Mouse (Mus musculus) ovary, adult 18-20 months (tissue): ENCODE measurements around the gene Olfr1428.
"Not testable (repeated sequence)": the region's sequence is repeated elsewhere in the genome, so short reads cannot be mapped to it uniquely, and the experiment has no call there.

Experiments used
- DNase-seq: peaks from one replicate; pipeline ENCODE4 v3.0.0; 2022; ENCODE audit warnings: low spot score, mixed read lengths

The Olfr1428 gene

DNA sequence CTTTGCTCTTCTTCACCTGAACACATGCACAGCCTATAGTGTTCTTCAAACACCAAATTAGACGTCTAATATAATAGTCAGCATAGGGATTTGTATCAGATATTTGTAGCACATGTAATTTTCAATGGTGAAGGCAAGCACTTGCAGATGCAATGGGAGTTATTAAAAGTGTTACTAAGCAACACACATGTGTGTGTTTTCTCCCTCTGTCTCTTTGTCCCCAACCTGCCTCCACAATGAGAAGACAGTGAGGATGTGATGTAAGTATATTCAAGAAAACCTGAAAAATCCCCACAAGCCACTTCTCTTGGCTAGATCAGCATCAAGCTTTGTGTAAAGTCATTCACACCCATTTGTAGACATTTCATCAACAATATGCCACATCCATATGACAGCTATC, at the start of gene Olfr1428:
Gene Olfr1428 (minus strand): TSS at position 101 of the 400 bp plus-strand sequence.
- no peak for DNase-seq

DNA sequence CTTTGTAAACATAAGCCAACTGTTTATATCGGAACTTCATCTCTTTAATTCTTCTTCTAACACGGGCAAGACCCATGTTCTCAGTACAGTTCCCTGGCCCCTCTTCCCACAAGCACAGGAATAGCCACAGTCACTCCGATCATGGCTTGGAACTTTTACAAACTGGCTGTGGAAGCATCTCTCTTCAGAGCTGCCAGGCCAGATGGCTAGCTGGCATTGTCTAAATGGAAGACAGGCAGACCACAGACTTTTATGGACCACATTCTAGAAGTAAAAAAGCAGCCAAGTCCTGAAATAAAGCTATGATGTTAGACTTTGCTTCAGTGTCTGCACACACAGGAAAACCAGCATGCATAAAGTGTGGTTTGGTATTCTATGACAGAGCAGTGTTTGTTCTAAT, 29.8 kb upstream of the Olfr1428 start:
- DNase-seq: no peak

DNA sequence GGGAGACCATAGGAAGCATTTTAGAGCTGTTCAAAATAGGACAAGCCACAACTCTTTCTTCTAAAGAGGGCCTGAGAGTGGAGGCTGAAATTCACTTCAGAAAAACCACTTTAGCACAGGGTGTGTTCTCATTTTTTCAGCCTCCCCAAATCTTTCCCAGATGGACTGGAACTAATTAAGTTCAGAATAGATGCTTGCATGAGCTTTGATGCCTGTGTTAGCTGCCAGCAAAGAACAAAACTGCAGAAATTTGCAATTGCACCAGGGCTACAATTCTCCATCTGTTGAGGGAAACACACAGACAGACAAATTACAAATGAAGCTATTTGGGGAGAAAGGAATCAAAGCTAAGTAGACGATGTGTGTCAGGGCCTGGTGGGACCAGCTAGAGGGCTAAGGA, 27.7 kb upstream of the Olfr1428 start:
- DNase-seq: no peak

DNA sequence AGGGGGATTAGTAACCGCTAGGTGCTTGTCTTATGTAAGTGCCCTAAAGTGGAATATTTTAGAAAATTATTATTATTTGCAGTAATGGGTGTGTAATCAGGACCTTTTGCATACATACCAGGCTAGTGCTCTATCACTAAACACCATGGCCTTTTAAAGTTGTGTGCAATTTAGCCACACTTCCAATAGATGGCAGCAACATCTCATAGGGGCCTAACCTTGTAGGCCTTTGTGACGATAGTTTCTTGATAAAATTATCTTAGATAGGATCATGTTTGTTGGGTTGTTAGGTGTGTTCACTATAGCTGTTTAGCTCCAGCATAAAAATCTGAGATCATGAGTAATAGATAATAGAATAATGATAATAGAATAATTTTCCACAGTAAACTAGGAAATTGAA, 18.6 kb upstream of the Olfr1428 start:
- no peak for DNase-seq

DNA sequence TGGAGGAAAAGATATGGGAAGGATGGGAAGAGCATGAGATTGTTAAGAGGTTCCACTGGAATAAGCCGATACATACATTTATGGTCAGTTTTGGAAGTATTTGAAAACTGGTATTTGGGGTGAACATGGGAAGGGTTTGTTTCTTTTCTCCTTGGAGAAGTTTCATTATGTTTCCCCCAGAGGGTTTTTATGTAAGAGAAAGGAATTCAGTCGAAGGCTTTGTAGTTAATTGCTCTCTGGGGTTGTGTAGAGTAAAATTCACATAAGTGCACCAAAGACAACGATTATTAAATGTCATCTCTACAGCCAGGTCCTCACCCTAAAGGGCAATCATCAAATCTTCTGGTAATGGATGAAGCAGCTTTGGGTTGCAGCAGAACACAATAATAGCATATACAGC, 7.4 kb upstream of the Olfr1428 start, which contains the start of gene Olfr76:
Gene Olfr76 (minus strand): TSS at position 101 of the 400 bp plus-strand sequence.
- DNase-seq: no peak

DNA sequence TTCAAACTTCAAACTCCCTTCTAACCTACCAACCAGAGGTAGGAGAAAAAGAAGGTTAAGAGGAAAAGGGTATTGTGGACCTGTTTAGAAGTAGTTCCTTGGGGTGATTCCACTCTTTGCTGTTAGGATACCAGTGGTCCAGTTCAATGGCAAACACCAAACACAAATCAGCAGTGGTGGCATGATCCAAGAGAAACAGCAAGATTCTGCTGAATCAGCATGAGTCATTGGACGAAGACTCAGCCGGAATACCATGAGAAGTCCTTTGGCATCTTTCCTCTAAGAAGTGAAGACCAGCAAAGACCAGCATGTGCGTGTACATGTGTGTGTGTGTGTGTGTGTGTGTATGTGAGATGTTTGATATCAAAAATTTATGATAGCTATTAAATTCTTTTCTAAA, 767 bp upstream of the Olfr1428 start:
- DNase-seq: no peak

DNA sequence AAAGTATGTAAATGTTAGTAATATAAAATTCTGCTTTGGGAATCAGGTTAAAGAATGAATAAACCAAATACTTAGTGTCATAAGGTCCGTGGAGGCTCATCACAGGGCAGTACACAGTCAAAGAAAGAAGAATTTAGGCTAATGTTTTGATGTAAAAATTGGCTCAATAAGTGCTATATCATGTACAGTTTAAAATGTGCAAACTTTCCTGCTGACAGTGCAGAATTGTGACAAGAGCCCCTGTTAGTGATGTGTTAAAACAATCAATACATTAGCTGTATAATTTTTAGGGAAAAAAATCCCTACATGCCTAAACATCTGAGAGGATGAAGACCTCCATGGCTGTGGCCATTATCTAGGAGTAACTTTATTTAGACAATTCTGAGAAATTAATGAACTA, 1.9 kb downstream of the Olfr1428 start:
- no peak for DNase-seq

DNA sequence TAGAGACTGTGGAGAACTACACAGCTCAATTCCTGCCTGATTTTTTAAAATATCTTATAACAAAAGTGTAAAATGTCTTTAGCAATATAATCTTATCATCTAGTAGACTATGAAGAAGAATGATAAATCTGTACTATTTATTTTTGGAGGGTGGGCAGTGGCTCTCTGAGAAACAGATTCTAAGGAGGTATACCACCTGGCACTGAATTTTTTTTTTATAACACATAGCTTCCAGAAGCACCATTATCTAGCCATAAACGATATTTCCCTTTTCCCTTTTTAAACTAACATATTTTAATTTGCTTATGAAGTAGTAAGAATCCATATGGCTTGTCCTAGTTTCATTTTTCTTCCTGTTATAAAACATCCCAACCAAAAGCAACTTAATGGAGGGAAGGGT, 11.2 kb downstream of the Olfr1428 start:
- DNase-seq: no peak

DNA sequence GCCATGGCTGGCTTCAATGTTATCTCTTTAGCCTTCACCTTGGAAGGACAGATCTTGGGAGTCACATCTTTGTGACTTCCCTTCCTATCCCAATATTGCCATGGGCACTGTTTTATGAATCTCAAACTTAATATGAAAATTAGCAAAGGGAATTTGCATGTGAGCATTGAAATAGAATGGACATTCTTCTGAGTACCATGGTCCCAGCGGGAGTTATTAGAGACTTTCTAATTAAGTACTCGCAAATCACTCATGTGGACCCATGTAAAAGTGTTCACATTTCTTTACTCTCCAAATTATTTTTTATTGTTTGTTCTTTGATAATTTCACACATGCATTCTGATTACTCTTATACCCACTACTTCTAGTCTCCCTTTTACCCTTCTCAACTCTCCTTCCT, 12.5 kb downstream of the Olfr1428 start, which contains the start of gene Olfr1427:
Gene Olfr1427 (minus strand): TSS at position 101 of the 400 bp plus-strand sequence.
- DNase-seq: no peak

DNA sequence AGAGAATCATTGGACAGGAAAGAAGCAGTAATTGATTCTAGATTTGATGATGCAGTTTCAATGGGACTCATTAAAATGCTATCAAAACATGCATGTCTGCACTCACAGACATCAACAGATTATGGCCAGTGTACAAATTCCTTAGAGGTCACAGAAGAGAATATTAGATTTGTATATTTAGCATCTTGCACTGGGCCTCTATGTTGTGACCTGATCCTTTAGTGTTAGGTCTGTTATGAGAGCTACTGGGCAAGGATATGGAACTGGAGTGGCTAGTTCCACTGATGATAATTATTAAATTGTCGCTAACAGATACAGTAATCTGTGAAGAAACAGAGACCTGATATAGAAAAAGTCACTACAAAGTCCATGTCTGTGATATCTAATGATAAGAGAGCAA, 23.8 kb downstream of the Olfr1428 start, which contains the start of gene Olfr1426:
Gene Olfr1426 (minus strand): TSS at position 101 of the 400 bp plus-strand sequence.
- no peak for DNase-seq

DNA sequence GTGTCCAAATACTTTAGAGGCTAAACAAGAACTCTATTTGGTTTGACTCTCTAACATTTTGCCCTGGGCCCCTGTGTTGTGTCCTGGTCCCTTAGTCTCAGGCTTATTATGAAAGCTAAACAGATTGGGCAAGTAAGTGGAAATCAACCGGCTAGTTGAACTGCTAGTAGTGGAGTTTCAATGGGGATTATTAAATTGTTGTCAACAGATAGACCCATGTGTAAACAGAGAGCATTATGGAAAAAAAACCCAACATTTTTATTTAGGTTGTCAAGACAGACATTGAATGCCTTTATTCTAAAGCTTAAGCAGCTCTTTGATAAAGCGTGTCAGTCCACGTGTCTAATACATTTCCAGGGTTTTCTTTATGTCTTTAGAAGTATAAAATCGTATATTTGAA, 38.1 kb downstream of the Olfr1428 start, which contains the start of gene Olfr1425:
Gene Olfr1425 (minus strand): TSS at position 101 of the 400 bp plus-strand sequence.
- not testable (repeated sequence) for DNase-seq

DNA sequence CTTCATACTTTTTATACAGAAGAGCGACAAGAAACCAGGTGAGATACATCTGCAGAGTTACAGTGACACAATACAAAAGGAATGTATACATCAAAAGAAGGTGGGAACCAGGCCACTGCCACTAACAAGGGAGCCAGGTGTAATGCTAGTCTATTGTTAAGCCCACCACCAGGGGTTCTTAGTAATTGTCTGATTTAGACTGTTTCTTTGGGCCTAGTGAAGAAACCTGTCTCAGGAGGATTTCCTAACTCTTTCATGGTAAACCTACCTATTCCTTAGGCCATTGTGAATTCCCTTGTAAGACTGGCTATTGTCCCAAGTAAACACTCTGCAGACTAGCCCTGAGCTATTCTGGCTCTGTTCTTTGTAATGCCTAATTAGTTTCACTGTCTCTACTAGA, 46.2 kb downstream of the Olfr1428 start:
- DNase-seq: not testable (repeated sequence)

DNA sequence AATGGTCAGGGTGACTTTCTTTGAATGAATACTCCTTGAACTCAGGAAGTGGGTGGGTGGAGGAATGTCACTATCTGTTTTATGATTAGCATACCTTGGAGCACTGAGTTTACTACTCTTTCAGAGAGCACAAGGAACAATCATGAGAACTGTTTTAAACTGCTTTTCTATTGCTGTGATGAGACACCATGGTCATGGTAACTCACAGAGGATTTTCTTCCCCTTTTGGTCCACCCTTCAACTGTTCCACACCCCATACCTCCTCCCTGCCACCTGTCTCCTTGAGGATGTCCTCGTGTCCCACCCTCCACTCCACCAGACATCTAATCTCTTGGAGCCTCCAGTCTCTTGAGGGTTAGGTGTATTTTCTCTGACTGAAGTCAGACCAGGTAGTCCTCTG, 47.9 kb downstream of the Olfr1428 start:
- not testable (repeated sequence) for DNase-seq

DNA sequence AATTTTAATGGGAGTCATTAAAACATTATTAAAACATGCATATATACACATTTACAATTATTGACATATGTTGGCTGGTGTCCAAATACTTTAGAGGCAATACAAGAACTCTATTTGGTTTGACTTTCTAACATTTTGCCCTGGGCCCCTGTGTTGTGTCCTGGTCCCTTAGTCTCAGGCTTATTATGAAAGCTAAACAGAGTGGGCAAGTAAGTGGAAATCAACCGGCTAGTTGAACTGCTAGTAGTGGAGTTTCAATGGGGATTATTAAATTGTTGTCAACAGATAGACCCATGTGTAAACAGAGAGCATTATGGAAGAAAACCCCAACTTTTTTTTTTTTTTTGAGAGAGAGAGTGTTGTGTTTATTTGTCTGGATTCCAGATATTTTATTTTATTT, 53.1 kb downstream of the Olfr1428 start, which contains the start of gene Olfr1424:
Gene Olfr1424 (minus strand): TSS at position 101 of the 400 bp plus-strand sequence.
- not testable (repeated sequence) for DNase-seq
